Mouse (Mus musculus) gastrocnemius, postnatal 36 days (tissue): Measurements from ENCODE around the gene Olfr69. TPM values are rescaled to one million over a fixed set of nuclear protein-coding genes. Genes with fewer than 3 reads are reported as not detected.
"Not testable (repeated sequence)": the region's sequence is repeated elsewhere in the genome, so short reads cannot be mapped to it uniquely, and the experiment has no call there.

Experiments
- DNase-seq, 2 experiments: peaks; one replicate each; pipeline ENCODE4 v3.0.0; 2022
- intact Hi-C: fragments of 180-260 bp; cut with DNase I; formaldehyde crosslinking; loops from one replicate; pipeline ENCODE4 v1.15.1; 2025
- total RNA-seq, 2 experiments: library from RNA; stranded (reverse); gene quantifications; 2 replicates each; pipeline ENCODE4 v1.2.3; 2021

The Olfr69 gene
- total RNA-seq, 2 experiments from 2014 or later: not detected

DNA sequence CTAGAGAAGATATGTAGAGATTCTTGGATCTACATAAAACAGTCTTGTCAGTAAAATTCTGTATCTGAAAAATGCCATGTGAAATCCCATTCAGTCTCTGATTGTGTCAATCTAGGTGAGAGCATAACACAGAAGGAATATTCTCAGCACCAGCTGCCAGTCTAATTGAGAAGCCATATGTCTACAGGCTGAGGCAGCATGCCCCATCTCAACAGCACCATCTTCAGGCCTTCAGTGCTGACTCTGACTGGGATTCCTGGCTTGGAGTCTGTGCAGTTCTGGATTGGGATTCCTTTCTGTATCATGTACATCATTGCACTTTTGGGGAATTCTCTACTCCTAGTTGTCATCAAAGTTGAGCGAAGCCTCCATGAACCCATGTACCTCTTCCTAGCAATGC is 55.0 kb downstream of the Olfr69 start:
- DNase-seq, intact Hi-C loops: not testable (repeated sequence)

Other genes with a start within 250 kb of the Olfr69 start
- not detected for gene Olfr612, start 228.9 kb downstream of the Olfr69 start, total RNA-seq
- not detected for gene Olfr613, start 223.5 kb downstream of the Olfr69 start, total RNA-seq
- gene Olfr615, start 215.5 kb downstream of the Olfr69 start, total RNA-seq: not detected
- gene Olfr616, start 202.5 kb downstream of the Olfr69 start, total RNA-seq: not detected
- gene Olfr617, start 198.5 kb downstream of the Olfr69 start, total RNA-seq: not detected
- gene Olfr618, start 181.5 kb downstream of the Olfr69 start, total RNA-seq: not detected
- gene Olfr619, start 171.0 kb downstream of the Olfr69 start, total RNA-seq: not detected
- gene Olfr620, start 159.1 kb downstream of the Olfr69 start, total RNA-seq: not detected
- not detected for gene Olfr622, start 128.9 kb downstream of the Olfr69 start, total RNA-seq
- gene Olfr623, start 107.9 kb downstream of the Olfr69 start, total RNA-seq: not detected
- gene Olfr624, start 100.4 kb downstream of the Olfr69 start, total RNA-seq: not detected
- gene Olfr625-ps1, start 88.9 kb downstream of the Olfr69 start, total RNA-seq: not detected
- not detected for gene Olfr243, start 56.9 kb downstream of the Olfr69 start, total RNA-seq
- gene Olfr628, start 41.2 kb downstream of the Olfr69 start, total RNA-seq: not detected
- gene Olfr629, start 26.7 kb downstream of the Olfr69 start, total RNA-seq: not detected
- gene Olfr630, start 14.3 kb downstream of the Olfr69 start, total RNA-seq: not detected
- gene Olfr68, start 8.1 kb upstream of the Olfr69 start, total RNA-seq: not detected
- not detected for gene Olfr67, start 20.2 kb upstream of the Olfr69 start, total RNA-seq
- 10 to 100 TPM; 28.4 to 35.6 TPM for gene Hbb-bt, start 42.4 kb upstream of the Olfr69 start, total RNA-seq
- gene Hbb-bs, start 56.5 kb upstream of the Olfr69 start, total RNA-seq: 100 to 1,000 TPM; 266 to 399 TPM
- not detected for gene Hbb-bh2, start 68.9 kb upstream of the Olfr69 start, total RNA-seq
- gene Hbb-bh1, start 71.6 kb upstream of the Olfr69 start, total RNA-seq: not detected
- gene Hbb-y, start 81.6 kb upstream of the Olfr69 start, total RNA-seq: not detected
- not detected for gene Olfr66, start 114.7 kb upstream of the Olfr69 start, total RNA-seq
- not detected for gene Olfr64, start 122.9 kb upstream of the Olfr69 start, total RNA-seq
- gene Olfr65, start 131.9 kb upstream of the Olfr69 start, total RNA-seq: not detected
- gene Olfr631, start 157.2 kb upstream of the Olfr69 start, total RNA-seq: not detected
- gene Olfr632, start 162.8 kb upstream of the Olfr69 start, total RNA-seq: not detected
- not detected for gene Olfr633, start 172.8 kb upstream of the Olfr69 start, total RNA-seq
- not detected for gene Olfr635, start 199.6 kb upstream of the Olfr69 start, total RNA-seq
- gene Olfr638, start 227.2 kb upstream of the Olfr69 start, total RNA-seq: not detected
- not detected for gene Olfr639, start 245.7 kb upstream of the Olfr69 start, total RNA-seq